Mouse (Mus musculus): ENCODE data around the gene C1ql1.

- TF ChIP-seq CTCF (IDR thresholded peaks at IDR 0.05; ENCODE audit: control insufficient read depth, insufficient read depth, insufficient read length) (no peak), MYOD1 (IDR thresholded peaks at IDR 0.05; ENCODE audit: control insufficient read depth, insufficient read length, low read depth) (no peak), MAX (IDR thresholded peaks at IDR 0.05) (no peak), CEBPB (IDR thresholded peaks at IDR 0.05; ENCODE audit: low read depth) (no peak), USF1 (IDR thresholded peaks at IDR 0.05; ENCODE audit: low read depth) (no peak)
Observed at GRCm38 (mm10) chr11:102948043-102948961, 1.8 kb upstream of the C1ql1 start.

Measured in C2C12 (cell line).